Mouse (Mus musculus): ENCODE results near the gene Slc10a4. TPM values are rescaled to one million over a fixed set of nuclear protein-coding genes. Genes with fewer than 3 reads are reported as not detected.

The Slc10a4 gene
- polyA plus RNA-seq, 1 experiment = not detected

GRCm38 (mm10) chr5:73056937-73057336 lies 50.3 kb downstream of the Slc10a4 start:
- H3K27ac ChIP-seq (ENCODE audit: insufficient read depth, low read depth, low read length) = no peak overlapping the region
- WGBS = 89% methylated on average over 5 of the region's 5 CpGs
- TF ChIP-seq CTCF (IDR thresholded peaks at IDR 0.05; ENCODE audit: insufficient read depth, low read depth, low read length) = no peak
- TF ChIP-seq POLR2A (IDR thresholded peaks at IDR 0.05; ENCODE audit: insufficient read depth, low read depth, low read length) = no peak
- H3K4me1 ChIP-seq (ENCODE audit: control insufficient read depth, insufficient read depth, low read length) = peaks cover 2% of the 10 kb centered on the region; the same call in 1 of the 2 replicates
- no peak overlapping the region for H3K4me3 ChIP-seq (ENCODE audit: insufficient read depth, low read depth, low read length)

GRCm38 (mm10) chr5:73061506-73062155 lies 54.9 kb downstream of the Slc10a4 start:
- H3K4me3 ChIP-seq (ENCODE audit: insufficient read depth, low read depth, low read length) = no peak overlapping the region
- no peak for TF ChIP-seq POLR2A (IDR thresholded peaks at IDR 0.05; ENCODE audit: insufficient read depth, low read depth, low read length)
- no peak for TF ChIP-seq CTCF (IDR thresholded peaks at IDR 0.05; ENCODE audit: insufficient read depth, low read depth, low read length)
- peaks cover 2% of the 10 kb centered on the region; the same call in 1 of the 2 replicates for H3K4me1 ChIP-seq (ENCODE audit: control insufficient read depth, insufficient read depth, low read length)
- WGBS = 23% methylated on average over 11 of the region's 11 CpGs
- H3K27ac ChIP-seq (ENCODE audit: insufficient read depth, low read depth, low read length) = no peak overlapping the region

Other genes starting within 250 kb of the Slc10a4 start
- gene Tec, start 138.4 kb upstream of the Slc10a4 start, polyA plus RNA-seq (2012; ENCODE audit: insufficient read depth, insufficient read length, low replicate concordance, missing spikeins) = not detected in 2 replicates
- 262 TPM in 1 of 2 replicates, not detected in the other for gene Slain2, start 92.6 kb upstream of the Slc10a4 start, polyA plus RNA-seq (2012; ENCODE audit: insufficient read depth, insufficient read length, low replicate concordance, missing spikeins)
- gene Gm10135, start 32.2 kb upstream of the Slc10a4 start, polyA plus RNA-seq (2012; ENCODE audit: insufficient read depth, insufficient read length, low replicate concordance, missing spikeins) = not detected in 2 replicates
- 294 TPM in 1 of 2 replicates, not detected in the other for gene Fryl, start 249.7 kb downstream of the Slc10a4 start, polyA plus RNA-seq (2012; ENCODE audit: insufficient read depth, insufficient read length, low replicate concordance, missing spikeins)

Data from olfactory bulb, adult 2 months (tissue).